Mouse (Mus musculus) myocyte (in vitro differentiated cells): ENCODE data around the gene Zswim7. TPM values are rescaled to one million over a fixed set of nuclear protein-coding genes. Genes with fewer than 3 reads are reported as not detected.

Source experiments
- H3K27me3 ChIP-seq: one replicate; pipeline ENCODE4 v1.6.1; 2011; ENCODE audit not compliant: control insufficient read depth, insufficient read depth, insufficient read length
- H3K36me3 ChIP-seq: one replicate; pipeline ENCODE4 v1.6.1; 2011; ENCODE audit not compliant: control insufficient read depth, insufficient read depth
- H3K4me2 ChIP-seq: one replicate; pipeline ENCODE4 v1.6.1; 2011; ENCODE audit warnings: low read depth, control low read depth
- H3K4me3 ChIP-seq: one replicate; pipeline ENCODE4 v1.5.1; 2011; ENCODE audit warnings: mild to moderate bottlenecking, control low read depth, moderate library complexity
- H3K79me2 ChIP-seq: one replicate; pipeline ENCODE4 v1.6.1; 2011; ENCODE audit not compliant: control insufficient read depth, insufficient read depth
- H3ac ChIP-seq: one replicate; pipeline ENCODE4 v1.6.1; 2011; ENCODE audit not compliant: control insufficient read depth, insufficient read length
- CEBPB ChIP-seq: IDR thresholded peaks from 2 replicates; pipeline ENCODE4 v1.6.1; 2011; ENCODE audit warnings: mild to moderate bottlenecking, moderate library complexity; ENCODE audit not compliant: poor library complexity, insufficient read depth, severe bottlenecking
- E2F4 ChIP-seq: IDR thresholded peaks from one replicate; pipeline ENCODE4 v1.6.1; 2011; ENCODE audit warnings: mild to moderate bottlenecking, control low read depth, moderate library complexity; ENCODE audit not compliant: insufficient read depth
- MAX ChIP-seq: IDR thresholded peaks from one replicate; pipeline ENCODE4 v1.6.1; 2011; ENCODE audit warnings: low read depth, mild to moderate bottlenecking, control low read depth
- MYOD1 ChIP-seq, 3 experiments: IDR thresholded peaks; one replicate each; pipeline ENCODE4 v1.6.1; 2011; ENCODE audit warnings: control low read depth in 2 of 3, low read depth in 2 of 3, mild to moderate bottlenecking in 2 of 3, moderate library complexity in 1 of 3; ENCODE audit not compliant: insufficient read length in 2 of 3, control insufficient read depth in 1 of 3
- MYOG ChIP-seq, 3 experiments: IDR thresholded peaks; one replicate each; pipeline ENCODE4 v1.6.1; 2011; ENCODE audit warnings: control low read depth in 2 of 3, low read depth in 2 of 3, mild to moderate bottlenecking in 2 of 3; ENCODE audit not compliant: insufficient read length in 2 of 3, control insufficient read depth in 1 of 3, insufficient read depth in 1 of 3
- POLR2A ChIP-seq: IDR thresholded peaks from one replicate; pipeline ENCODE4 v1.6.1; 2011; ENCODE audit warnings: low read depth, mild to moderate bottlenecking, control low read depth, moderate library complexity; ENCODE audit not compliant: insufficient read length
- POLR2AphosphoS2 ChIP-seq: IDR thresholded peaks from one replicate; pipeline ENCODE4 v1.6.1; 2011; ENCODE audit warnings: low read depth, control low read depth; ENCODE audit not compliant: insufficient read length
- REST ChIP-seq: IDR thresholded peaks from one replicate; pipeline ENCODE4 v1.6.1; 2011; ENCODE audit warnings: mild to moderate bottlenecking, control low read depth, moderate library complexity; ENCODE audit not compliant: insufficient read depth, insufficient read length
- SRF ChIP-seq: IDR thresholded peaks from one replicate; pipeline ENCODE4 v1.6.1; 2011; ENCODE audit warnings: low read depth; ENCODE audit not compliant: control insufficient read depth, insufficient read length
- TCF12 ChIP-seq: IDR thresholded peaks from one replicate; pipeline ENCODE4 v1.6.1; 2011; ENCODE audit warnings: mild to moderate bottlenecking, control low read depth; ENCODE audit not compliant: poor library complexity, insufficient read depth, severe bottlenecking
- TCF3 ChIP-seq: IDR thresholded peaks from one replicate; pipeline ENCODE4 v1.6.1; 2011; ENCODE audit warnings: low read depth, control low read depth; ENCODE audit not compliant: insufficient read length
- USF1 ChIP-seq: IDR thresholded peaks from one replicate; pipeline ENCODE4 v1.6.1; 2011; ENCODE audit warnings: low read depth, mild to moderate bottlenecking, control low read depth, moderate library complexity
- polyA plus RNA-seq: library from polyadenylated mRNA; unstranded; fragments of >200 nt; fragmentation: generic; extraction: Trizol; gene quantifications from one replicate; pipeline ENCODE4 v1.2.1, GENCODE M21; 2012; ENCODE audit warnings: missing spikeins

Zswim7 gene
- polyA plus RNA-seq, 1 experiment = 39.4 TPM

DNA sequence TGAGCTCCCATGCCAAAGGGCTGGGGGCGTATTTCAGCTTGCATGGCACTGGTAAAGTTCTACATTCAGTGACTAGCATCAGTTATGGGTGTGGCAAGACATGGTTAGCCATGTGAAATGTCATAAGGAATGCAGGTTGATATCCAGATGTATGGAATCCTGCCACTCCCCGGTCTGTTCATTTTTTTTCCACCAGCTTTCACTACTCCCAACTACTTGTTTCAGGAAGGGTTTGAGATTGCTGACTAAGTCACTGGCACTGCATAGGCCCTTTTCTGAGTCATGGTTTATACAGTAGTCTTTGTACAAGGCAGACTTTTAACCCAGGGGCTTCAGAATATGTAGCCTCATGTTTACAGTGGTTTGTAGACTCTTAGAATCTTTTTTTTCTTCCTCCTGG is 28.1 kb upstream of the Zswim7 start:
- Histone ChIP-seq H3K79me2 (no peaks in the 10 kb centered on the region), H3ac (no peak overlapping the region), H3K4me3 (no peak overlapping the region), H3K4me2 (no peak overlapping the region), H3K27me3 (no peaks in the 10 kb centered on the region), H3K36me3 (peaks cover 63% of the 10 kb centered on the region)
- TF ChIP-seq MAX (no peak), MYOD1 (IDR thresholded peaks at IDR 0.05; ENCODE audit: control insufficient read depth in 1 of 3, insufficient read length in 2 of 3, low read depth in 2 of 3) (no peak), USF1 (no peak), SRF (no peak), REST (no peak), E2F4 (no peak), MYOG (IDR thresholded peaks at IDR 0.05; ENCODE audit: control insufficient read depth in 1 of 3, insufficient read depth in 1 of 3, insufficient read length in 2 of 3, low read depth in 2 of 3) (no peak)

GRCm38 (mm10) chr11:62305866-62306265 is 24.7 kb upstream of the Zswim7 start:
- Histone ChIP-seq H3K4me3 (no peak overlapping the region), H3K79me2 (no peaks in the 10 kb centered on the region), H3K27me3 (no peaks in the 10 kb centered on the region), H3ac (no peak overlapping the region), H3K4me2 (no peak overlapping the region), H3K36me3 (peaks cover 42% of the 10 kb centered on the region)
- TF ChIP-seq MAX (no peak), TCF3 (no peak), MYOD1 (IDR thresholded peaks at IDR 0.05; ENCODE audit: control insufficient read depth in 1 of 3, insufficient read length in 2 of 3, low read depth in 2 of 3) (no peak), POLR2AphosphoS2 (no peak), MYOG (IDR thresholded peaks at IDR 0.05; ENCODE audit: control insufficient read depth in 1 of 3, insufficient read depth in 1 of 3, insufficient read length in 2 of 3, low read depth in 2 of 3) (no peak), E2F4 (no peak), REST (no peak), TCF12 (no peak), POLR2A (no peak), SRF (no peak), CEBPB (no peak), USF1 (no peak)

GRCm38 (mm10) chr11:62298883-62299282 is 17.7 kb upstream of the Zswim7 start:
- Histone ChIP-seq H3K27me3 (no peaks in the 10 kb centered on the region), H3K4me3 (no peak overlapping the region), H3ac (no peak overlapping the region), H3K79me2 (no peaks in the 10 kb centered on the region), H3K4me2 (no peak overlapping the region), H3K36me3 (peaks cover 32% of the 10 kb centered on the region)
- TF ChIP-seq TCF12 (no peak), SRF (no peak), E2F4 (no peak), POLR2AphosphoS2 (no peak), MYOD1 (IDR thresholded peaks at IDR 0.05; ENCODE audit: control insufficient read depth in 1 of 3, insufficient read length in 2 of 3, low read depth in 2 of 3) (peak in 1 of 3 experiments; percentile 7), MYOG (IDR thresholded peaks at IDR 0.05; ENCODE audit: control insufficient read depth in 1 of 3, insufficient read depth in 1 of 3, insufficient read length in 2 of 3, low read depth in 2 of 3) (peak in 1 of 3 experiments; percentile 51), REST (no peak), USF1 (no peak), POLR2A (no peak), MAX (no peak), CEBPB (no peak)

- Histone ChIP-seq H3K79me2 (no peaks in the 10 kb centered on the region), H3K4me2 (no peak overlapping the region), H3K36me3 (peaks cover 41% of the 10 kb centered on the region), H3K27me3 (no peaks in the 10 kb centered on the region), H3ac (no peak overlapping the region), H3K4me3 (no peak overlapping the region)
- TF ChIP-seq POLR2AphosphoS2 (no peak), MAX (no peak), POLR2A (no peak), CEBPB (no peak), REST (no peak), USF1 (no peak), TCF12 (no peak), TCF3 (no peak), SRF (no peak), MYOD1 (IDR thresholded peaks at IDR 0.05; ENCODE audit: control insufficient read depth in 1 of 3, insufficient read length in 2 of 3, low read depth in 2 of 3) (no peak), E2F4 (no peak), MYOG (IDR thresholded peaks at IDR 0.05; ENCODE audit: control insufficient read depth in 1 of 3, insufficient read depth in 1 of 3, insufficient read length in 2 of 3, low read depth in 2 of 3) (no peak)
Observed at GRCm38 (mm10) chr11:62294121-62294520, 12.9 kb upstream of the Zswim7 start.

DNA sequence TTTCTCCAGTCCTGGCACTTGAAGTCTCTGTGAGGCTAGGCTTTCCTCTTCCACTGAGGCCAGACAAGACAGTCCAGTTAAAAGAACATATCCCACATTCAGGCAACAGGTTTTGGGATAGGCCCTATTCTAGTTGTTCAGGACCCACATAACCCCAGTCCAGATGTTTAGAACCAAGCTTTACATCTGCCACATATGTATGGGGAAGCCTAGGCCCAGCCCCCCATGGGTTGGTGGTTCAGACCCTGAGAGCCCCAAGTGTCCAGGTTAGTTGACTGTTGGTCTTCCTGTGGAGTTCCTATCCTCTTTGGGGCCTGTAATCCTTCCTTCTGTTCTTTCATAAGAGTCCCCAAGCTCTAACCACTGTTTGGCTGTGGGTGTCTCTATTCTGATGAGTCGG is 6.5 kb upstream of the Zswim7 start:
- no peak overlapping the region for H3K4me3 ChIP-seq
- TF ChIP-seq MYOD1 (IDR thresholded peaks at IDR 0.05; ENCODE audit: control insufficient read depth in 1 of 3, insufficient read length in 2 of 3, low read depth in 2 of 3) (no peak), TCF12 (no peak), MYOG (IDR thresholded peaks at IDR 0.05; ENCODE audit: control insufficient read depth in 1 of 3, insufficient read depth in 1 of 3, insufficient read length in 2 of 3, low read depth in 2 of 3) (no peak), MAX (no peak), USF1 (no peak), POLR2AphosphoS2 (no peak), POLR2A (no peak), TCF3 (no peak), E2F4 (no peak), CEBPB (no peak), SRF (no peak), REST (no peak)
- no peaks in the 10 kb centered on the region for H3K27me3 ChIP-seq
- no peaks in the 10 kb centered on the region for H3K79me2 ChIP-seq
- H3K4me2 ChIP-seq = no peak overlapping the region
- no peak overlapping the region for H3ac ChIP-seq
- H3K36me3 ChIP-seq = peaks cover 33% of the 10 kb centered on the region
